Mouse (Mus musculus) adrenal gland, postnatal 14 days (tissue): ENCODE measurements at regions not wholly inside any gene's neighbourhood (a gene's known extent, or its start where the extent isn't known, plus 50 kb on each side); places are given as distances from the start of the nearest gene placed in this dataset.

Experiments
- DNase-seq: peaks from one replicate; pipeline ENCODE4 v3.0.0; 2021; ENCODE audit warnings: mixed read lengths

- DNase-seq = no peak
Observed at GRCm38 (mm10) chr1:151045334-151045733, 52.1 kb upstream of the Hmcn1 start.

- DNase-seq = no peak
Observed at GRCm38 (mm10) chr1:151046626-151047025, 53.4 kb upstream of the Hmcn1 start.

GRCm38 (mm10) chr1:151049726-151050506 is 56.7 kb upstream of the Hmcn1 start:
- DNase-seq = no peak

GRCm38 (mm10) chr1:151050507-151050816 is 57.2 kb upstream of the Hmcn1 start:
- DNase-seq = no peak

GRCm38 (mm10) chr1:151053268-151053667 is 60.0 kb upstream of the Hmcn1 start:
- no peak for DNase-seq

- no peak for DNase-seq
Observed at GRCm38 (mm10) chr1:151055396-151055795, 62.2 kb upstream of the Hmcn1 start.

- no peak for DNase-seq
Observed at GRCm38 (mm10) chr1:151059546-151060136, 66.4 kb upstream of the Hmcn1 start.

GRCm38 (mm10) chr1:151065090-151065567 is 71.9 kb upstream of the Hmcn1 start:
- no peak for DNase-seq

GRCm38 (mm10) chr1:151066379-151067128 is 73.3 kb upstream of the Hmcn1 start:
- no peak for DNase-seq

GRCm38 (mm10) chr1:151074508-151075314 is 81.5 kb upstream of the Hmcn1 start:
- no peak for DNase-seq

- no peak for DNase-seq
Observed at GRCm38 (mm10) chr1:151075541-151075940, 82.3 kb upstream of the Hmcn1 start.

- peak; percentile 89 for DNase-seq
Observed at GRCm38 (mm10) chr1:151078909-151079522, 85.8 kb upstream of the Hmcn1 start.

- DNase-seq = no peak
Observed at GRCm38 (mm10) chr1:151079614-151080360, 86.6 kb upstream of the Hmcn1 start.

GRCm38 (mm10) chr1:151080510-151080980 is 87.3 kb upstream of the Hmcn1 start:
- DNase-seq = peak; percentile 58

- DNase-seq = no peak
Observed at GRCm38 (mm10) chr1:151082510-151083033, 89.3 kb upstream of the Hmcn1 start.

GRCm38 (mm10) chr1:151083806-151084205 is 90.6 kb upstream of the Hmcn1 start:
- DNase-seq = no peak

GRCm38 (mm10) chr1:151086111-151086859 is 93.0 kb upstream of the Hmcn1 start:
- no peak for DNase-seq

GRCm38 (mm10) chr1:151087151-151087660 is 94.0 kb upstream of the Hmcn1 start:
- no peak for DNase-seq

- peak; percentile 35 for DNase-seq
Observed at GRCm38 (mm10) chr1:151087811-151088511, 94.4 kb upstream of the Gm47985 start.
